Mouse (Mus musculus) intestine, postnatal 0 days (tissue): ENCODE data around the gene Elmo1. TPM values are rescaled to one million over a fixed set of nuclear protein-coding genes. Genes with fewer than 3 reads are reported as not detected.

Source experiments
- ATAC-seq: fragments of 200-750 bp; cut with Nextera tagmentation; 2 replicates; pipeline ENCODE4 v1.8.0; 2017; ENCODE audit warnings: mild to moderate bottlenecking, moderate TSS enrichment, moderate library complexity
- H3K27ac ChIP-seq: fragments of 300-500 bp; sonication (generic); 2 replicates; pipeline ENCODE4 v1.5.1; 2014; ENCODE audit warnings: mild to moderate bottlenecking, low read depth, low read length, moderate library complexity
- H3K27me3 ChIP-seq: fragments of 300-500 bp; sonication (generic); replicated peaks from 2 replicates; pipeline ENCODE4 v1.6.1; 2014; ENCODE audit warnings: low read length, mixed read lengths; ENCODE audit not compliant: control insufficient read depth, insufficient read depth
- H3K36me3 ChIP-seq: fragments of 300-500 bp; sonication (generic); 2 replicates; pipeline ENCODE4 v1.6.1; 2014; ENCODE audit warnings: mild to moderate bottlenecking, moderate library complexity; ENCODE audit not compliant: control insufficient read depth, insufficient read depth
- H3K4me1 ChIP-seq: fragments of 300-500 bp; sonication (generic); replicated peaks from 2 replicates; pipeline ENCODE4 v1.6.1; 2014; ENCODE audit warnings: antibody characterized with exemption, low read length, mixed read lengths; ENCODE audit not compliant: control insufficient read depth, insufficient read depth
- H3K4me2 ChIP-seq: fragments of 300-500 bp; sonication (generic); replicated peaks from 2 replicates; pipeline ENCODE4 v1.6.1; 2014; ENCODE audit warnings: low read depth, mild to moderate bottlenecking, moderate library complexity
- H3K4me3 ChIP-seq: fragments of 300-500 bp; sonication (generic); 2 replicates; pipeline ENCODE4 v1.5.1; 2014; ENCODE audit warnings: low read depth, low read length
- H3K9ac ChIP-seq: fragments of 300-500 bp; sonication (generic); 2 replicates; pipeline ENCODE4 v1.6.1; 2014; ENCODE audit warnings: mild to moderate bottlenecking, low read depth, low read length
- H3K9me3 ChIP-seq: fragments of 300-500 bp; sonication (generic); 2 replicates; pipeline ENCODE4 v1.6.1; 2016; ENCODE audit warnings: mixed run types; ENCODE audit not compliant: control insufficient read depth
- CTCF ChIP-seq: sonication (generic); IDR thresholded peaks from 2 replicates; pipeline ENCODE4 v1.5.1; 2016; ENCODE audit warnings: low read depth, mild to moderate bottlenecking, control low read depth, antibody characterized with exemption, moderate library complexity
- WGBS: fragments of 180-500 bp; shearing (Covaris S2); extraction: QIAGEN DNeasy Blood & Tissue Kit; methylation state at CpG from one replicate; pipeline ENCODE4 v1.1.7; 2014; 5-methylcytosine and 5-hydroxymethylcytosine counted together
- polyA plus RNA-seq: library from polyadenylated mRNA; unstranded; fragments of >200 nt; fragmentation: Nextera tagmentation; extraction: Ambion mirVana; gene quantifications from 2 replicates; pipeline ENCODE4 v1.2.1, GENCODE M21; 2015

Gene Elmo1
- polyA plus RNA-seq, 1 experiment from 2014 or later, result 8.2 TPM

DNA sequence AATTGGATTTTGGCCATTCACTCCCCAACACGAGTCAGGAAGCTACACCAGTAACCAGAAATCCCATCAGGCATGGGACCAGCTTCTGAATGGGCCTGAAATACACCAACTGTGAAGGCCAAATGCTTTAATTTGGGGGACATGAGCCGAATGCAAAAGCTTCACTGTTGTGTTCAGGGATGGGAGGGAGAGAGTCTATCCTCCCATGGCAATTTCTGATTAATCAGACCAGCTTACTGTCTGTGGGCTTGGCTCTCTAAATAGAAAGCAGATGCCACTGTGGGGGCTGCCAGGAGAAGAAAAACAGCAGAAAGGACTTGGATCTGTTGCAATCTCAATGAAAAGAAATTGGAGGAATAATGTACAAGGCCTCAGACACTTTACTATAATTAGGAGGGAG lies 545.2 kb downstream of the Elmo1 start:
- H3K36me3 ChIP-seq, result no peaks in the 10 kb centered on the region
- no peak overlapping the region for H3K4me3 ChIP-seq
- WGBS, result 73% methylated on average over 2 of the region's 2 CpGs
- no peak overlapping the region for H3K9ac ChIP-seq
- ATAC-seq, result no peak
- no peaks in the 10 kb centered on the region for H3K4me1 ChIP-seq
- H3K9me3 ChIP-seq, result no peaks in the 10 kb centered on the region
- no peaks in the 10 kb centered on the region for H3K27me3 ChIP-seq
- TF ChIP-seq CTCF, result no peak
- H3K27ac ChIP-seq, result no peak overlapping the region
- H3K4me2 ChIP-seq, result no peak overlapping the region
